Mouse (Mus musculus): Measurements from ENCODE around the gene Gm42715.

The Gm42715 gene

DNA sequence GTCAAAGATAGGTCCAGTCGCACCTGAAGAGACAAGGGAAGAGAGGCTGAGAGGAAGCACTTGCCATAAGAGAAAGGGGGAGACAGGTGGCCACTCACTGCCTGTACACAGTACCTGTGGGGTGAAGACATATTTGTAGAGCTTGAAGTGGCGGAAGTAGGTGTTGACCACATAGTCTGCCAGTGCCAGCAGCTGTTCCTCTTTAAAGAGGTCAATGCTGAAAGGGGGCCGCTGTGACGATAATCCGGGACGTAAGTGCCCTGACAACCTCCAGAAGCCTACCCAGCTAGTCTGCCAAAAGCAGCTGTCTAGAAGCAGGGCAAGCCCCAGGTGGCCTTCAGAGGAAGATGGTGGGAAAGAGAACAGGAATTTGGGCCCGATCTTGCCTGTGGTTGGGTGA, 65.6 kb downstream of the Gm42715 start:
- in situ Hi-C loops (cut with MboI) = no loop called here

DNA sequence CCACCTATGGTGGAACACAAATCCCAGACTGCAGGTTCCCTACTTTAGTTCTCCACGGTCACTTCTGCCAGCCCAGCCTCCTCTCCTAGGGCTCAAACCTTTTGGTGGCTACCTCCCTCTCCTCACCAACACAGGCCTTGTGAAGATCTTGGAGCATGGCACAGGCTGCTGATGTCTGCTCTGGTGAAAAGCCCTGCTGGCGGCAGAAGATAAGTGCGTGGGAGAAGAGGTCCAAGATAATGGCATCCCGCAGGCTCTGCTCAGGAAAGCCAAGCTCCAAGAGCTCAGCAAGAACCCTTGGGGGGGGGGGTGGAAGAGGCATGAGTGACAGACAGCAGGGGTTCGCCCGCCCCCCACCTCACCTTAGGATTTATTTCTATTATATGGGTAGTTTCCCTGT, 66.8 kb downstream of the Gm42715 start:
- in situ Hi-C loops (cut with MboI) = no loop called here

DNA sequence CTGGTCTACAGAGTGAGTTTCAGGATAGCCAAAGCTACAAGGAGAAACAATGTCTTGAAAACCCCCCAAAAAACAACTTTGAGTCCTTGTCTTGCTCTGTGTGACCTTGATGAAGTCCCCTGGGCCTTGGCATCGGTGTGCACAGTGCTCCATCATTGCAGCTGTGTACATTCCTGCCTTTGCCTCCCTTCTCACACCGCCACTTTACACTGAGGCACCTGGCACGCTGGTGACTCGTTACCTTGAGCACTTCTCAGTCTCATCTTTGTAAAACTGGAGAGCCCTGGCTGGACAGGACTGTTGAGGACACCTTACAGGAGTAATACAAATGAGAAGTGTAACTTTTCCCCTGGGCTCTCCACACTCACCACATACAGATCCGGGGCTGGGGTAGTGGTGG, 67.8 kb downstream of the Gm42715 start:
- in situ Hi-C loops (cut with MboI) = no loop called here

DNA sequence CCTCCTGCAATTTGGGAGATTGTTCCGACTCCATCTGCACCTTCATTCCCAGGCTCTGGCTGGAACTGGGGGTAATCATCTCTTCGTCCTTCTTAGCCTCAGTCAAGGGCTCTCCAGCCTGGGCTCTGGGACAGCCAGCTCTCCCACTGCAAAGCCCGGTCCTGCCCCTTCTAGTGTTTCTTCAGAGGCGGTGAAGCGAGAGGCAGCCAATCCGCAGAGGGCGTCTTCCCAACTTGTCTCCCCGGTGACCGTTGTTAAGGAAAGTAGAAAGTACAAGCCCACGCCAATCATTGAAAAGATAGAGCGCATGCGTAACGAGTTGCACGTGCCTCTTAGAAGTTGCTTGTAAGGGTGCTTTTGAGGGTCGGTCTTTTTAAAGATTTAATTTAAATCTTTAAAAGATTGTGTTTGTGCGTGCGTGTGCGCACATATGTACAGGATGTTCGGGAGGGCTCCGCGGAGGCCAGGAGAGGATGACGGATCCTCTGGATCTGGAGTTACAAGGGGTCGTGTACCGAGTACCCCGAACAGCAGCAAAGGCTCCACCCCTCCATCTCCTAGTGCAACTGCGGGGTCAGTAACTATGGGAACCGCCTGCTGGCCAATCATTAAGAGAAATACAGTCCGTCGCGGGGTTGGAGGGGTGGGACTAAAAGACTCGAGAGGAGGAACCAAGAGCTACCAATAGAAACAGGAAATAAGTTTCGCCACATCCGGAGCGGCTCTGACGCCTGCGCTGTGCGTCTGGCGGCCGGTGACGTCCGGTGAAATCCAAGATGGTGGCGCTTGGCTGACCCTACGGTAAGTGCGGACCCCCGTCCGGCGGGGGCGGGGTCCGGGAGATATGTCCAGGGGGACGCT, 68.9 kb downstream of the Gm42715 start, which contains the start of the genes Ccdc189 and Rnf40:
Gene Ccdc189 (minus strand): TSS at position 585 of the 861 bp plus-strand sequence.
Gene Rnf40 (plus strand): TSS at position 757 of the 861 bp plus-strand sequence.
- in situ Hi-C loops (cut with MboI) = no loop called here

DNA sequence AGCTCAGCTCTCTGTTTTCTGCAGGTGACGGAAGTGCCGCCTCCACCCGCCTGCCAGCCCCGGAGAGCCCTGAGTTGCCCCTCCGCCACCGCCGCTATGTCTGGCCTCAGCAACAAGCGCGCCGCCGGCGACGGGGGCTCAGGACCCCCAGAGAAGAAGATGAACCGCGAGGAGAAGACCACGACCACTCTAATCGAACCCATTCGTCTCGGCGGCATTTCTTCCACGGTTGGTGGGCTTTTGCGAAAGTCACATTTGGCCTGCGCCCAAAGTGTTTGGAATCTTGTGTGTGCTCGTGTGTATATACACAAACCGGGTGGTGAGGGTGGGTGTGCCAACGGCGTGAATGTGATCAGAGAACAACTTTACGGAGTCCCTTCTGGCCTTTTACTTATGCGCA, 69.5 kb downstream of the Gm42715 start:
- in situ Hi-C loops (cut with MboI) = no loop called here

DNA sequence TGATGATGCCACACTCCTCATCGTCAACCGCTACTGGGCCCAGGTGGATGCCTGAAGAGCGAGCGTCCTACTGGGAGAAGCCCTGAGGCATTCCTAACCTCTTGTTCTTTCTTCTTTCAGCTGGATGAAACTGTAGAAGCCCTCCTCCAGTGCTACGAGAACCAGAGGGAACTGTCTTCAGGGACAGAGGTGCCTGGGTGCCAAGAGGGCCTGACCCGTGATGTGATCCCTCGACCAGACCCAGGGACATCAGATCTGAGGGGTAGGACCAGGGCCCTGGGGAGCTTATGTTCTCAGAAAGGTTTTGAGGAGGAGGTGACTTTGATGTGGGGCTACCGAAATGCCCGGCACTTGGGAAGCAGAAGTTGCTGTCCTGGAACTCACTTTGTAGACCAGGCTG, 70.3 kb downstream of the Gm42715 start:
- in situ Hi-C loops (cut with MboI) = no loop called here

DNA sequence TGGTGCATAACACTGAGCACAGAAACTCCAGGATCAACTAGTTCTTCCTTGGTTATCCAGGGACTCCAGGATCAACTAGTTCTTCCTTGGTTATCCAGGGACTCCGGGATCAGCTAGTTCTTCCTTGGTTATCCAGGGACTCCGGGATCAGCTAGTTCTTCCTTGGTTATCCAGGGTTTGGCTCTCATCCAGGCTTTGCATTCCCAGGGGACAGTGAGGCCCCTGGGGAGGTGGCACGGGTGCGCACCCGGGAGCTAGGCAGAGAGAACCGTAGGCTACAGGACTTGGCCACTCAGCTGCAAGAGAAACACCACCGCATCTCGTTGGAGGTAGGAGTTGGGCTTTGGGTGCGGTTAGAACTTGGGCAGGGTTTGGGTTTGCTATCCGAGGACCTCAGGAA, 71.7 kb downstream of the Gm42715 start:
- in situ Hi-C loops (cut with MboI) = no loop called here

DNA sequence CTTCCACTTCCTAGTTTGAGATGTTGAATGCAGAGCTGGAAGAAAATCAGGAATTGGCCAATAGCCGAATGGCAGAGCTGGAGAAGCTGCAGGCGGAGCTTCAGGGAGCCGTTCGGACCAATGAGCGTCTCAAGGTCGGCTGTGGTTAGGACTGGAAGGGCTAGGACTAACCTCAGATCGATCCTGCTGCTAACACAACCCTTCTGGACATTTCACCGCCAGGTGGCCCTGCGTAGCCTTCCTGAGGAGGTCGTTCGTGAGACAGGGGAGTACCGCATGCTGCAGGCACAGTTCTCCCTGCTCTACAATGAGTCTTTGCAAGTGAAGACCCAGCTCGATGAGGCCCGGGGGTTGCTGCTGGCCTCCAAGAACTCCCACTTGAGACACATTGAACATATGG, 73.2 kb downstream of the Gm42715 start:
- in situ Hi-C loops (cut with MboI) = no loop called here

DNA sequence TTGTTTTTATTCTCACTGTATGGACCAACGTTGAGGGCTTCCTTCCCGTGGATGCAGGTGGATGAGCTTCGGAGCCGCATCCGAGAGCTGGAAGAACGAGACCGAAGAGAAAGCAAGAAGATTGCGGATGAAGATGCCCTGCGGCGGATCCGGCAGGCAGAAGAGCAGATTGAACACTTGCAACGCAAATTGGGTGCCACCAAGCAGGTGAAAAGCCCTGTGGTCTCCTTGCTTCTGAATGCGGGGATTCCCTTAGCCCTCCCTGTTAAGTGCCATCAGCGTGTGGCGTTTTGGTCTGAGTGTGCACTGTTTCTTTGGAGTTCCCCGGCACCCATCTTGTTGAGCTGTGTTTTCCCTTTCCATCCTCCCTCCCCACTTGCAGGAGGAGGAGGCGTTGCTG, 77.4 kb downstream of the Gm42715 start:
- in situ Hi-C loops (cut with MboI) = no loop called here

DNA sequence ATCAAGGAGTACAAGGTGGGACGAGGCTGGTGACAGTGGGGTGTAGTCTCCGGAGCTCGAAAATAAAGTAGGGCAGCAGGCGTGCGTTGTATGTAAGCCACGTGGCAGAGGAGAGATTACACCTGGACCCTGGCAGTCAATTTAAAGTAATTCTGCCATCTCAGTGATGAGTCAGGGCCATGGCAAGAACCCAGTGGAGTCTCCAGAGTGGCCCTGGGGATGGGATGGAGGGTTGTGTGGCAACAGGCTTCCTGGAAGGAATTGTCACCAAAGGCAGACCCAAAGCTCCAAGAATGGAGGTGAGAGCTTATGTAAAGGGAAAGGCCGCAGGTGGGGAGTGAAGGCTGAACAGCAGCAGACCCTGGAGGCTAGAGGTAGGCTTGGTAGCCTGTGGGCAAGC, 81.2 kb downstream of the Gm42715 start:
- in situ Hi-C loops (cut with MboI) = no loop called here

DNA sequence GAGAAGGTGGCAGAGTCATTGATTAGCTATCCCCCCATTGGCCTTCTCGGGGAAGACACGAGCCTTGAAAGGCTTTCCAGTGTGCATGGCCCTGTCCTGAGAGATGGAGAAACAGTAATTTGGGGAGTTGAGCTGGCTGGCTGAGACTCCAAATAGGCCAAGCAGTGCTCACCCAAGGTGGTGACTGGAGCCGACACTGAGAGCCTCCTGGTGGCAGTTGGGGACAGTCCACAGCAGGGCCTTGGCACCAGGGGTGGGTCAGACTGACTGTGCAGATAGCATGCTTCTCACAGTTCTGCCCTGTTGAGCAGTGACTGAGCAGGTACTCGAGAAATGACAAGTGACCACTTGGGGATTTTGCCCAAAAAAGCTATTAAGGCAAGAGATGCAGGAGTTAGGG, 82.4 kb downstream of the Gm42715 start:
- in situ Hi-C loops (cut with MboI) = no loop called here

DNA sequence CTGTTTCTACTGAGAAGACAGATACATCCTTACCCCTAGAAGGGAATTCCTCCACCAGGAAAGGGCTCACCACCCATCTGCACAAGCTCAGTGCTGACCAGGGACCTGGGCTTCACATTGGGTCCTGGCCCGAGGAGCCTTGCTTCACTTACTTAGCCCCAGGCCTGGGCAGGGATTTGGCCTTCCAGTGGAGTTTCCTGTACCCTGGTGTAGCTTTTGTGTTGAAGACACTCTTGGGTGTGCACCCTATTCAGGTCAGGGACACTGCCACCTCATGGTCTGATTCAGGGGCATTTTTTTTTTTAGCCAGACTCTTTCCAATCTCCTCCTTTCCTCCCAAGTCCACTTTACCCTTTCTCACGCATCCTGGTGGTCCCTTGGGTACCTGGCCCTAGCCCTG, 83.5 kb downstream of the Gm42715 start:
- in situ Hi-C loops (cut with MboI) = no loop called here

DNA sequence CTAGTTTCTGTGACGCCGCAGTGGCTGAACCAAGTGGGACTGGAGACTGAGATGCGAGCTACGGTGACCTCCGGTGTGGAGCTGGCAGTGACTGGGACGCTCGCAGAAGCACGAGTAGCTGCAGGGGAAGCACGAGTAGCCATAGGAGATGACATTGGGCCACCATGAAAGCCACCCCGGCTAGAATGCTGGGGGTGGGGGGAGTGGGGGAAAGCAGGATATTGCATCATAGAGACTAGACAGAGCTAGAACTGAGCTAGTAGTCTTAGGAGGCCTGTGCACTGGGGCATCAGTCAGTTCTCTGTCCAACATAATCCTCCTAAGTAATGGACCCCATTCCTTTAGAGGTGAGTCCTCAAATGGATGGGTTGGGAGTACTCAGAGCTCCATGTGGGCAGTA, 84.9 kb downstream of the Gm42715 start:
- in situ Hi-C loops (cut with MboI) = no loop called here

DNA sequence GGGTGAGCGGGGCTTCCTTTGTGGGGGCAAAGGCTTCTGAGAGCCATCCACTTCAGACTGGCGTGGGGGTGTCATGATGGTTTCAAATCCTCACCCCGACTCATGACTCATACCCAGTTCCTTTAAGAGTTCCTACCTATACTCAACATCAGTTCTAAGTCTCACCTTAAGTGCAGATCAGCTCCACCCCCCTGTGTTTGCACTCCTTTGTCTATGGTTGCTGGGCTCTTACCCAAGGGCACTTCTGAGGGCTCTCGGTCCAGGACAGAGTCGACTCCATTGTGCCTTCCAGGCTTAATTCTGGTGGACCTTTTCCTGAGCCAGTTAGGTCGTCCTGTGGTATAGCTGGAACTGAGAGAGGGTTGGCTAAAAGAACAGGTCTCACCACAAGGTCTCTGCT, 87.8 kb downstream of the Gm42715 start:
- in situ Hi-C loops (cut with MboI) = no loop called here

DNA sequence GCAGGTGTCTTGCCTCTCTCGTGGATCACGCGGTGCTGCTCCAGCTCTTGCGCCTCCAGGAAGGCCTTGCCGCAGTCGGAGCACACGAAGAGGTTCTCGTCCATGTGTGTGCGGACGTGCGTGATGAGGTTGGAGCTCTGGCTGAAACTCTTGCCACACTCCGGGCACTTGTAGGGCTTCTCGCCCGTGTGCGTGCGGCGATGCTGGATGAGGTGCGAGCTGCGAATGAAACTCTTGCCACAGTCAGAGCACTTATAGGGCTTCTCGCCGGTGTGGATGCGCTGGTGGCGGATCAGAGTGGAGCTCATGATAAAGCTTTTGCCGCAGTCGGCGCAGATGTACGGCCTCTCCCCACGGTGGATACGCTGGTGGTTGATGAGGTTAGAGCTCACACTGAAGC, 91.6 kb downstream of the Gm42715 start:
- in situ Hi-C loops (cut with MboI) = no loop called here

DNA sequence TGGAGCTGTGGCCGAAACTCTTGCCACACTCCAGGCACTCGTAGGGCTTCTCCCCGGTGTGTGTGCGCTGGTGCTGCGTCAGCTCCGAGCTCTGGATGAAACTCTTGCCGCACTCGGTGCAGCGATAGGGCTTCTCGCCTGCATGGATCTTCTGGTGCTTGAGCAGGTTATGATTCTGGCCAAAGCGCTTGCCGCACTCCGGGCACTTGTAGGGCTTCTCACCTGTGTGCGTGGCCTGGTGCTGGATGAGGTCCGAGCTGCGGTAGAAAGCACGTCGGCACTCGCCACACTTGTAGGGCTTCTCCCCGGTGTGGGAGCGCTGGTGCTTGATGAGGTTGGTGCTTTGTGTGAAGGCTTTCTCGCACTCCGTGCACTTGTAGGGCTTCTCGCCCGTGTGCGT, 92.2 kb downstream of the Gm42715 start:
- in situ Hi-C loops (cut with MboI) = no loop called here

DNA sequence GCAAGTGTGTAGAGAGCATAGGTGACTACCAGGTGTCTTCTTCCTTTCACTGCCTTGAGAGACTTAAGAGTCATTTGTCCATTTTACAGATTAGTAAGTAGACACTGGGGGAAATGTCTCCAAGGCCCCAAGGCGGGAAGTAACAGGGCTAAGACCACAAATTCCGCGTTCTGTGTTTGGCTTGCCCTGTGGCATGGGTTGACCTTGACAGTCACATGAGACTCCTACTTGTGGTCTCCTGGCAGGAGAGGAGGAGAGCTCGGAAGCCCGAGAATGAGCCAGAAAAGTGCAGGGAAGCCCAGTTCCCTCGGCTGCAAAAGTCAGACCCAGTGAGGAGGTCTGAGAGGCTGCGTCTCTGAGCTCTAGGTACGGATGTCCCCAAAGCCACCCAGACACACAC, 94.1 kb downstream of the Gm42715 start:
- in situ Hi-C loops (cut with MboI) = no loop called here

DNA sequence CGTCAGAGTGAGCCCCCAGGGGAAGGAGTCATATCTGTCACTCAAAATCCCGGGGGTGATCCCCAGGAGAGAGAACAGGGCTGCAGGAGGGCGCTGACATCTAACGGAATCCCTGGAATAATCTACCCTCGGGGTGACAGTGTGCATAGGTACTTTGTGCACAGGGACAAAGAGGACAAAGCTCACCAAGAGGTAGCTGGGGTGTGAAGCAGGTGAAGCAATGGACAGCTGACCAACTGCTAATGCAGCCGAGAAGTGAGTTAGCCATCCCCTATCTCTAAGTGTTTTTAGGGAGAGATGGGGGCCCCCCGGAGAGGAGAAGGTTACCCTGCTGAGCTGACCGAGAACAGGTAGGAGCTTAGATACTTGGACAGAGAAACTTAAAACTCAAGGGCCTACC, 94.7 kb downstream of the Gm42715 start:
- in situ Hi-C loops (cut with MboI) = no loop called here

DNA sequence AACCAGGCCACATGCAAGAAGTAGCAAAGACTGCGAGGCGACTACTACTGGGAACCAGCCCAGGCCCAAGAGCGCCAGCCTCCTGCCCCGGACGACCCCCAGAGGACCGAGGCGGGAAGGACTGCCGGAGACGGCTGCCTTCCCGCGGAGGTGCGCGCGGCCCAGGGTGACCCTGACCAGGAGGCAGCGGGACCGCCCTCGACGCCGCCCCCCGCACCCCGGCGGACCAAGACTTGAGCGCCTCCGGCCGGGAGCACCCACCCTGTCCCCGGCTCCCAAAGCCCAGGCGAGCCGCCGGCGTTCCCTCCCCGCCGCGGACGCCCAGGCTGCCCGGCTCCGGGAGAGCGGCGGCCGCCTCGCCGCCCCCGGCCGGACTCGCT, 95.1 kb downstream of the Gm42715 start:
- in situ Hi-C loops (cut with MboI) = no loop called here

DNA sequence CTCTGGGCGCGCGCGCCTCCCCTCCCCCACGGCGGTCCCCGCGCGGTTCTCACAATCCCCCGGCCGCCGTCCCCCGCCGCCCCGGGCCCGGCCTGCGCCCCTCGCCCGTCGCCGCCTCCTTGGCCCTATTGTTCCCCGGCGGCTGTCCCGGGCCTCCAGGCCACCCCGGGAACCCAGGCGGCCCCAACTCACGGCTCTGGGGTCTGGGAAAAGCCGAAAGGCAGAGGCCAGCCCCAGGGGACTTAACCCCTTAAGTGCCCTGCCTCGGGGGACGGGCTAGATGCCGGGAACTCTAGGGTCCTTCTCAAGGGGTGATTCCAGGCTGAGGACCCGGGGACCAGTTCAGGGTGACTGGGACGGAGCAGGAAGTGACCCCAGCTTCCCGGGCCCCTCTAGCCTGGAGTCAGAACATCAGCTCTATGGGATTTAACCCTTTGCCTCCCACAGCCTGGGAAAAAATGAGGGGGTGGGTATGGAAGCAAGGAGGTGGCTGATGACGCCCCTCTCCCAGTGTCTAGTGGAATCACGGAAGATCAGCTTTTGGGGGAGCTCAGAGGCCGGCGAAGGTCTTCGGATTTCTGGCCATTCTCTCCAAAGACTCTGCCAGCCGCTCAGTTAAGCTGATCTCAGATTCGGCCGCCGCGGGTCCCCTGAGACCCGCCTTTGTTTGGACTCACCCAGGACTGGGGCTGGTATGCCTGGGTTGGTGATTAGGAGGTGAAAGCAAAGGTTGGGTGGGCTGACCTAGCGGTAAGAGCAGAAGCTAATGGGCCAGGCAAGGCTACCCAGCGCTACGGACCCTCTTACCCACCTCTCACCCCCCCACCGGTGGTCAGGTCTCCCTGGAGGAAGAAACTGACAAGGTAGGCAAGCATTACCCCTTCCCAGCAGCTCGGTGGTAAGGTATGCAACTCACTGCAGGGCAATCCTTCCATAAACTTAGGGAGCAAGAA, 95.8 kb downstream of the Gm42715 start, which contains the start of gene Zfp629:
Gene Zfp629 (minus strand): TSS at position 907 of the 953 bp plus-strand sequence.
- in situ Hi-C loops (cut with MboI) = no loop called here

DNA sequence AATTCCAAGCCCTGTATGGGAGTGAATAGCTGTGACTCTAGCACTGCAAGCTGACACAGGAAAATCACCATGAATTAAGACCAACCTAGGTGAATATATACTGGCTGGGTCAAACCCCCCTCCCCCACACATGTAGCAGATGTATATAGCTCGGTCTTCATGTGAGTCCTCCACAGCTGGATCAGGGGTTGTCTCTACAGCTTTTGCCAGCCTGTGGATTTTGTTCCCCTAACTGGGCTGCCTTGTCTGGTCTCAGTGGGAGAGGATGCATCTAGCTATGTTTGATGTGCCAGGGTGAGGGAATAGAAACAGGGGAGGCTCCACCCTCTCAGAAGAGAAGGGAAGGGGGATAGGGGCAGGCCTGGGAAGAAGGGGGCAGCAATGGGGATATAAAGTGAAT, 97.0 kb downstream of the Gm42715 start:
- in situ Hi-C loops (cut with MboI) = no loop called here
